Mouse (Mus musculus): ENCODE results near the gene Gm3194.
"Not testable (repeated sequence)": the region's sequence is repeated elsewhere in the genome, so short reads cannot be mapped to it uniquely, and the experiment has no call there.

Gene Gm3194

DNA sequence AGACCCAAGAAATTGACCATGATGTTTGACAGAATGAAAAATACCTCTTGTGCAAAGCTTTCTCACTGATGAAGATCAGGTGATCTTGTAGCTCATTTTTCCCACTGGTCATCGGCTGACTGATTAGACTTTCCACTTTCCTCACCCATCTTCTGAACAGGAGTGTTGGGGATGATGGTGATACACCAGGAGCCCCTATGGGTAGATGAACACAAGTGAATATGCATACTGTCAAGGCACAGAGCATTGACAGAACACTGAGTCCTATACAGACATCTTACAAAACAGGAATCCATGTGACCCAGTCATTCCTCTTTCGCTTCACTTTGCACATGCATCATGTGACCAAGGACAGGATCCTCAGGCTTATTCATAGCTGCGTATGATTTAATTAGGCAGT is at the start of gene Gm3194:
Gene Gm3194 (minus strand): TSS at position 101 of the 400 bp plus-strand sequence.
- DNase-seq, result not testable (repeated sequence)

GRCm38 (mm10) chr14:5501374-5501773 is 46.1 kb upstream of the Gm3194 start, which contains the start of gene Gm3488:
Gene Gm3488 (plus strand): TSS chr14:5501674.
- not testable (repeated sequence) for DNase-seq

DNA sequence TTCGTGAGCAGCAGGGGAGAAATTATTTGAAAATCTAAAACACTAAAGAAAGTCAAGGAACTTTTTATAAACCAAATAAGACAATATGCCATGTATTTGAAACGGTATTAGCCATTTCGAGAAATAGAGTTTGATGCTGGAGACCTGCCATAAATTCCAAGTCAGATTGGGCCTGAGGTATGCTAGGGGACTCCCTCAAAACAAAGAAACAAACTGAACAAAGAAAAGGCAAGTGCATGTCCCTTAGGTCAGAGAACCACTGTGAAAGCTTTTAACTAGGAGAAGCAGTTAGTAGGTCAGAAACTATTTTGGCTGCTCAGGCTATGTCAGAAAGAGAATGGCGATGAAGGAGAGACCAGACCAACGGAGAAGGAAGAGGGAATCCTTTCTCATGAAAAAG is 28.6 kb upstream of the Gm3194 start, which contains the start of gene Gm3187:
Gene Gm3187 (plus strand): TSS at position 301 of the 400 bp plus-strand sequence.
- not testable (repeated sequence) for DNase-seq

- DNase-seq, result not testable (repeated sequence)
Measured at GRCm38 (mm10) chr14:5477730-5478129, 22.5 kb upstream of the Gm3194 start, which contains the start of gene Gm8246. Gene Gm8246 (minus strand): TSS chr14:5477830.

DNA sequence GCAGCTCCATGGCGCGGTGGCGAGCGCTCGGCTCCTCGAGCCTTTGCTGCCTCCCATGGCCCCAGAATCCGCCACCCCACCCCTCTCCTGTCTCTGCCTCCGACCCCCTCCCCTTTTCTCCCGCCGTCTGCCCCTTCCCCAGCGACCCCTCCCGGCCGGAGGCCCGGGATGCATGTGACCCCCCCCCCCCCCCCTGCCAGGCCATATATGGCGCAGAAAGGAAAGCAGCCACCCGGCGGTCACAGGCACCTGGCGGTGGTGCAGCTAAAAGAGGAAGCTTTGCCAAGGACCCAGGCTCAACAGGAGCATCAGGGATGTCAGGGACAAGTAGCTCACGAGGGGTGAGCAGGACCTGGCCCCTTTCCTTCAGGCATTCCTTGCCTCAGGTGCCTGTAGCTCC is 5.2 kb upstream of the Gm3194 start:
- not testable (repeated sequence) for DNase-seq

GRCm38 (mm10) chr14:5388949-5389348 is 66.3 kb downstream of the Gm3194 start, which contains the start of gene Gm3500:
Gene Gm3500 (minus strand): TSS chr14:5389049.
- not testable (repeated sequence) for DNase-seq
